Mouse (Mus musculus): ENCODE data around the gene Fam13a.

Fam13a gene

DNA sequence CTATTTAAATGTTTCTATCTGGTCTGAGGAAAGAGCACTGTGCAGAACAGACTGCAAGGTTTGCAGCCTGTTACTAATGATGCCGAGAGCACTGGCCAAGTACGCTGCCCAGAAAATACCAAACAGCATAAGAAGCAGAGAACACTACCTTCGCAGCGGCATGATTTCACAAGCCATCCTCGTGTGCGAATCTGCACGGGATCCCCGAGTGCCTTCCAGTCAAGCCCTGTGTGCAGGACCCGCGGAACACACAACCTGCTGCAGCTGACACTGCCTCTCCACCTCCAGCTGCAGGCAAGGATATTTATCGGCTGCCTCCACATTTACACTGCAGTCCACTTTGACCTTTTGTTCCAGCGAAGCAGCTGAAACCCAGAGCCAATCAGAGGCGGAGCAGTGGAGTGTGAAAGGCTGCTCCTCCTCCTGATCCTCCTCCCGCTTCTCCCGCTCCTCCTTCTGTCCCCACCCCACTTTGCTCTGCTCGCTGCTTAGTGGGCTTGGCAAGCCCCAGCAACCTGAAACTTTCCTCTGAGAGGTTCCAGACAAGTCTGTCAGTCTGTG lies at the start of gene Fam13a:
TSS of gene Fam13a (minus strand) at position 386 of the 561 bp plus-strand sequence.
- DNase-seq: peak; percentile 96

- peak; percentile 44 for DNase-seq
These were observed 48.0 kb upstream of the Fam13a start for GRCm38 (mm10) chr6:59072096-59073060.

DNA sequence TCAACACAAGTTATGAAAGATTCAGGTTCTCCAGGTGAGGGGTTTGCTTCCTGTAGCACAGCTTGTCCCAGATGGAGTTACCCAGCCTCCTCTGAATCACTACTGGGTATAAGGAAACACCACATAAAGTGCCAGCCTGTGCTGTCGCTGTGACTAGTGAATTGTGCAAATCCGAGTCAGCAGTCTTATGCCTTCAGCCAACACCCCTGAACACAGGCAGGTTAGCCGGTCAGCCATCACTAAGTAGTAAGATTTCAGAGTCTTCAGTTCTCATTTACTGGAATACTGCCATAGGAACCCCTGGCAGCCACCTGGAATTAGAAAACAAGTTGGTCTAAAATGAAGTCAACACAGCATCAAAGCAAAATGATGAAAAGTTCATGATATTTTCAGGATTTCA lies 47.3 kb upstream of the Fam13a start:
- DNase-seq: peak; percentile 51

DNA sequence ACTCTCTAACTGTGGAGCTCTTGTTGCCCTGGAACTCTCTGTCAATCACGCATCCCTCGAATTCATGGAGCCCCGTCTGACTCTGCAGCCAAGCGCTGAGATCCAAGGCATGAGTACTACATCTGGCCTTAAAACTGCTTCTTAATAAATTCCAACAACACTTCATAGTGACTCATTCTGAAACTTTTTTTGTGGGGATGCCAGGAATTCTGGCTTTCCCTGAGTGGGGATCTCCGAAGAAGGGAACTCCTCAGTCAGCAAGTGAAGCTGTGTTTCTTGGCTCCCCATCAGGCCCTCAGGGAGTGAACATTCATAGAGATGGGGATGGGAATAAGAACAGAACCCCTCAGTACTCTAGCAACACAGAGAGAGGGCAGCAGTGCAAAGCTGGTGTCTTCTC lies 43.8 kb upstream of the Fam13a start:
- DNase-seq: no peak

DNA sequence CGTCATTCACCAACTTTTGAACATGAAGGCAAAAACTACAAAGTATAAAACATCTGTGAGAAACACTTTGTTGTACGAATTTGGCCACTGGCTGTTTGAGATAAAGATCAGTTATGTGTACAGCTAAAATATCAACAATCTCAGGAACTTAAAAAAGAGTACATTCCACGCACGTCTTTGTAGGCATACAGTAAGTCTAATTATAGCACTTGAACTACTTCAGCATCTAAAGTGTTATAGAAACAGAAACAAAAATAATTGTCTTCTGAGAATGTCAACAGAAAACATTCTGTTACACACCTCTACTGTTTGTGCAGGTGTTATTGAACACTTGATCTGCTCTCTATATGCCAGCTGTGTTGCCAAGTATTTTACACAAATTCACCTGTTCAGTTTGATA lies 40.1 kb upstream of the Fam13a start:
- DNase-seq: no peak

DNA sequence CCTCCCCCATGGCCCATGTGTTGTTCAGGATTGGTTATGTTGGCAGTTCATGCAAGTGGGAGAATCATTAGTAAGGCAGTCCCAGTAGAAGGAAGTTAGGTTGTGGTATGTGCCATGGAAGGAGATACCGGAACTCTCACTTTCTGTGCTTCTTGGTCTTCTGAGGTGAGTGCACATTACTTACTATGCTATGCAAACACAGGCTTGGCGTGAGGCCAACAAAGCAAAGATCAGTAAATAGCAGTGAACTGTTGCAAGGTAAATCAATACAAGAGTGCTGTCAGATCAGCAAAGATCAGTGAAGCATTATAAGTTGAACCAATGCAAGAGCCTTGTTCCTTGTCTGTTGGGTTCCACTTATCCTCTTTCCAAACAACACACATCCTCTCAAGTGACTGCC lies 28.9 kb upstream of the Fam13a start:
- DNase-seq: peak; percentile 64

GRCm38 (mm10) chr6:59039719-59040118 lies 15.4 kb upstream of the Fam13a start:
- no peak for DNase-seq

DNA sequence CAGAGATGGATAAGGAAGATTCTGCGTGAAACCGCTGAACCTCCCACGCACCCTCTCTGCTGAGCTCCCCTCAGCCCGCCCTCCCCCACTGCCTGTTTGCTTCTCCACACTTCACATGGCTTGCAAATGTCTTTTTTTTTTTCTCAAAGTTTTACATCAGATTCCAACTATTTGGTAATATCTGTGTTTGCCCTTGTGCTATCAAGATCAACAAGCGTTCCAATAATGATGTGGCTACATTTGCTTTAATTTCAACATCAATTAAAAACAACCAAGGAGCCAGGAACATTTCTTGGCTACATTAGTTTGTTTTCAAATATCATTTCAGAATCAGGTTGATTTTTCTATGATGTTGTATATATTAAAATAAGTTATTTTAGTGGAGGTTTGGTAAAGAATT lies 8.4 kb upstream of the Fam13a start:
- DNase-seq: no peak

DNA sequence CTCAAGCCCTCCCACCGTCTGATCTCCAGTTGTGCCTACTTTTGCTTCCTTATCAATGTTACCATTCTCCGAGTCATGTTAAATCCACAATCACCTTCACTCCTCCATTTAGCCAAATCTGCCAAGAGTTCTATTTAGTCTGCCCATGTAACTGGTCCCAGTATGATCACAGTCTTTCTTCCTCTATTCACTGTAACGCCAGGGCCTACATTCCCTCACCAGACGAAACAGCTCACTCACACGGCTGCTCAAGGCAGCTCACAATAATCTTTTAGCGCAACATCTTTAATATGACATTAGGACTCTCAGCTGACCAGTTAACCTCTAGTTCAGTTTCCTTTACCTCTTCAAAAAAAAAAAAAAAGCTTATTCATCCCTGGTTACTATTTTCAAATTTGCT lies 7.2 kb upstream of the Fam13a start:
- DNase-seq: no peak

GRCm38 (mm10) chr6:59030667-59031066 lies 6.3 kb upstream of the Fam13a start:
- no peak for DNase-seq

DNA sequence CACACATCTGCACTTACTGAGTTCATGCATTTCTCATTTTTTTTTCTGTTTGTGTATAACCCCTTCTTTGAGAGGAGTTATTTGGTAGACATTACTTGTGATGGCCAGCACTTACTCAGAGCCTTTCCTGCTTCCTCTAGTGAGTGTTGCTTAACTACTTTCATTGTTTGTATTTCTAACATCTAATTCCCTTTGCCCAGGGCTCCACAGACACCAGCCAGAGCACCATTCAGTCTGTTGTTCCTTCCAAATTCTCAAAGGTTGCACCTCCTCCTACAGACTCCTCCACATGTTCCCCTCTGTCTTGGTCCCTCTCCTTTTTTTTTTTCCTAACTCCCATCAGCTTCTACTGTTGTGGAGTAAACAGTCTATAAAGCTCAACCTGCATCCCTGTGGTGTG lies 5.7 kb upstream of the Fam13a start:
- no peak for DNase-seq

DNA sequence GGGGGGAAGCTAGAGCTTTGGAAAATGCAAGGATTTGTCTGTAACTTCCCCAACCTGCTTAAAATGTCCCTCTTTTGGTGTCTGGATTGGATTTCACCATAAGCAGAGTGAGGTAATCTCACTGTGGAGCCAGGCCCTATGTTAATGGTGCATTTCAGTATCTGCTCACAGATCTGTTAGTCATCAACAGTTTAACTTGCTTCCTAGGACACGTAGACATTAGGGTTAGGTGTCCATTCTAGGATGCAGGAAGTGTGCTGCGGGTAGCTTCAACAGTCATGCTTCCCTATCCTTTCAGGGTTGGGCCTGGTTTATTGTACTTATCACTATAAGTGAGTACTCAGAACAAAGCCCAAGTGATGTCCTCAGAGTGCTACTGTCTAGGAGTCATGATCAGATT lies 4.5 kb upstream of the Fam13a start:
- no peak for DNase-seq

- DNase-seq: no peak
These were observed 457 bp upstream of the Fam13a start for GRCm38 (mm10) chr6:59024806-59025205.

GRCm38 (mm10) chr6:59023455-59024163 lies 740 bp downstream of the Fam13a start:
- no peak for DNase-seq

DNA sequence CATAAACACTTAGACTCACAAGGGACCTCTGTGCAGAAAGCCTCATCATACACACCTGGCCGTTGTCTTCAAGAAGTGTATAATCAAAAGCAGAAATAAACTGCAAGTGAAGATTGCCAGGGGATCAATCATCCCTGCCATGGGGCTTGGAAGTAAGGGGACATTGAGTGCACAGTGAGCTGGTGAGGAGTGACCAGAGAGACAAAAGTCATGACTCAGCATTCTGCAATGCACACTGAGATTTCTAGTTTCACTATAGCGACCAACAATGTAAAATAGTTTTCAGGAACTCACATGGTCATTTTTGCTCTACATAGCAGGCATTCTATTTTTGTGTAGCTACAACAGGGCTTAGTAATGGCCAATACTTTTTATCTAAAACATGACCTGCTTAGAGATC lies 1.7 kb downstream of the Fam13a start:
- no peak for DNase-seq

GRCm38 (mm10) chr6:59020346-59020745 lies 4.0 kb downstream of the Fam13a start:
- DNase-seq: peak; percentile 52

DNA sequence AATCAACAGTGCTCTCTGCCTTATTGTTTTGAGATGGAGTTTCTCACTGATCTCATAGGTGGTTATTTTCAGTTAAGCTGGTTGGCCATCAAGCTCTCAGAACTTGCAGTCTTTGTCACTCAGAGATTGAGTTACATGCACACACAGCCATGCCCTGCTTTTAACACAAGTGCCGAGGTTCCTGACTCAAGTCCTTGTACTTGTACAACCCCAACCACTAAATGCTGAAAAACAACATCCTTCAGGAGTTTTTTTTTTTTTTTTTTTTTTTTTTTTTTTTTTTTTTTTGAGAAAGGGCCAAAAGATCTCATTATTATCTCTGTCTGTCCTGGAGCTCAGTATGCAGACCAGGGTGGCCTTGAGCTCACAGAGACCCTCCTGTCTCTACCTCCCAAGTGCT lies 4.5 kb downstream of the Fam13a start:
- no peak for DNase-seq

DNA sequence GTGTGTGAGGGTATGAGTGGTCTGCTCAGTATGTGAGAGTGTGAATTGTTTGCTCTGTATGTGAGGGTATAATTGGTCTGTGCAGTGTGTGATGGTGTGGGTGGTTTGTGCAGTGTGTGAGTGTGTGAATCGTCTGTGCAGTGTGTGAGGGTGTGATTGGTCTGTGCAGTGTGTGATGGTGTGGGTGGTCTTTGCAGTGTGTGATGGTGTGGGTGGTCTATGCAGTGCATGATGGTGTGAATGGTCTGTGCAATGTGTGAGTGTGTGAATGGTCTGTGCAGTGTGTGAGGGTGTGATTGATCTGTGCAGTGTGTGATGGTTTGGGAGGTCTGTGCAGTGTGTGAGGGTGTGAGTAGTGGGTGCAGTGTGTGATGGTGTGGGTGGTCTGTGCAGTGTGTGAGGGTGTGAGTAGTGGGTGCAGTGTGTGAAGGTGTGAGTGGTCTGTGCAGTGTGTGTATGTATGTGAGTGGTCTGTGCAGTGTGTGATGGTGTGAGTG lies 8.0 kb downstream of the Fam13a start:
- no peak for DNase-seq

DNA sequence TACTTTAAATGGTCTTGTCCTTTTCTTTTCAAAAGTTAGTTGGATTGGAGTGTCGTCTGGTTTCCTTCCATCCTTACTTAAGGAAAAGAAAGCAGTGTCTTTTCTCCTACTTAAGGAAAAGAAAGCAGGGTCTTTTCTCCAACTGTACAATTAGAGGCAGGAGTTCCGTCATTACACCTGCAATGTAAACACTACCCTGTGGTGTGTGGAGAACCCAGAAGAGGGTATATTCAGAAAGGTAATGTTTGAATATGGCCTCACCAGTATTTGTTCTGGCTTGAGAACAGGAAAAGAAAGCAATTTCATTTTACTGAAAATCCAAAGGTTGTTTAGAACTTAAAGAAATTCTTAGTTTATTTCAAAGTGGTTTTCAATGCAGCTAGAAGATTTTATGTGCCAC lies 9.6 kb downstream of the Fam13a start:
- DNase-seq: no peak

- DNase-seq: peak; percentile 51
These were observed 10.1 kb downstream of the Fam13a start for GRCm38 (mm10) chr6:59014088-59014759.

- no peak for DNase-seq
These were observed 13.6 kb downstream of the Fam13a start for GRCm38 (mm10) chr6:59010792-59011191.

GRCm38 (mm10) chr6:59004630-59005029 lies 19.7 kb downstream of the Fam13a start:
- DNase-seq: no peak

- DNase-seq: peak; percentile 31
These were observed 25.3 kb downstream of the Fam13a start for GRCm38 (mm10) chr6:58999044-58999453.

Data from kidney, adult 11 months (tissue).